Mouse (Mus musculus) forelimb bud, embryonic 11.5 days (tissue): Measurements from ENCODE around the gene Mapt.
"Not testable (repeated sequence)": the region's sequence is repeated elsewhere in the genome, so short reads cannot be mapped to it uniquely, and the experiment has no call there.

Experiments
- DNase-seq: peaks from one replicate; pipeline ENCODE4 v3.0.0-alpha.2; 2012; ENCODE audit warnings: low read depth, low spot score

The Mapt gene

DNA sequence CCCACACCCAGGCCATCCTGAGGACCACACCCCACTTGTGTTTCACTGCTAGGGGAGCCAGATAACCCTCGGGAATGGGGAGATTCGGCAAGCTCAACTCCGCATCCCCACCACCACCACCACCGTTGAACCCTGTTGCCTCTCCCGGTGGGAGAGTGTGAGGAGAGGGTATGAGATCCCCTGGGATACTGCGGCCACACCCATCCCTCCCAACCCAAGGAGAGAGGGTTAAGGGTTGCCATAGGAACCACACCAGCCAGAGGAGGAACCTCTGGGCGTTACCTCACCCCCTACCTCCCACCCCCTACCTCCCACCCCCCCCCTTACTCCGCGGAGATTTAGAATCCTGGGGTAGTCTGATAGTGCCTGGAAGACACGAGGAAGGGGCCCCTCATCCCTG, 1.9 kb downstream of the Mapt start:
- no peak for DNase-seq

- no peak for DNase-seq
Measured at GRCm38 (mm10) chr11:104233574-104234206, 2.5 kb downstream of the Mapt start.

GRCm38 (mm10) chr11:104234680-104235079, 3.5 kb downstream of the Mapt start:
- no peak for DNase-seq

DNA sequence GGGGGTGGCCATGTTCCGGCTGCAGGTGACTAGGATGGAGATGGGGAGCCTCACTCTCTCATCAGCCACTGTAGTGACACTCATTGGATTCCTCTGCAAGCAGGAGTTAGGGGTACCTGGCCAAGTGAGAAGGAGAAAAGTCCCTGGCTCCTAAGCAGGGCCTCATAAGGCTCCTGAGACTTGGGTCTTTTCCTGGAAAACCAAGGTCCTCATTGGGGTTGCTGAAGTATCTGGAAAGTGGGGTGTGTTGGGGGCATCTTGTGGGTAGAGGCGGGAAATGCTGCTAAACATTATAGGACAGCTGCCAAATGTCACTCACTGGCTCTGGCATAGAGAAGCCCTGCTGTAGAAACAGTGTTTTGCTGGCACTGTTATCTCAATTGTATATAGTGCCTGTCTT, 4.7 kb downstream of the Mapt start:
- DNase-seq: no peak

GRCm38 (mm10) chr11:104237226-104237625, 6.0 kb downstream of the Mapt start:
- no peak for DNase-seq

DNA sequence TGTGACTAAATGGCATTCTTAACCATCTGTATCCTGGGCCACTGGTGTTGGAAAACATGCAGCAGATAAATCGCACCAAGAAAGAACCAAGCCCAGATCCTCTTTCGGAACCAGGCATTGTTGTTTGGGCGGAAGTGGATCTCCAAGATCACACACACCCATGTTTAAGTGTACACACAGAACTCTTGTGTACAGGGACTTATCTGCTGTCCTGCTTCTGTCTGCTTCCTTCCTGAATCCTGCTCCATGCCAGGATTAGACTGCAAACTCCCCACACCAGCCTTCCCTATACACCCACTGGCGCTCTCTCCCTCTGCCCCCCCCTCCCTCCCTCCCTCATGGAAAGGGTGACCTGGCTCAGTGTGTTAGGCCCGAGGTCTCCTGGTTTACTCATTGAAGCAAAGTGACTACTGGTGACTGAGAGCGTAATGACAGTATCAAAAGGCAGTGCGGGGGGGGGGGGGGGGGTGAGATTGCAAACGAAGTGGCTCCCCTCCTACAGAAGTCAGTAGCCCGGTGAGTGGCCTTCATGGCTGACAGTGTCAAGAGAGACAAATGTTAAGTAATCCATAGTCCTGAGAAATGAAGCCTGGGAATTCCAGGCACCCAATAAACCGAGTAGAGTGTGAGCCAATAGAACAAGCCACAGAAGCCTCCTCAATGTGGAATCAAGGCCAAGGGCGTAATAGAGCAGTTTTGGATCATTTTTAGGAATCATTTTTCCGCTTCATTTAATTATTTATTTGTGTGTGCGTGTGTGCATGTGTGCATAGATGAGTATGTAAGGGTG, 7.0 kb downstream of the Mapt start:
- no peak for DNase-seq

DNA sequence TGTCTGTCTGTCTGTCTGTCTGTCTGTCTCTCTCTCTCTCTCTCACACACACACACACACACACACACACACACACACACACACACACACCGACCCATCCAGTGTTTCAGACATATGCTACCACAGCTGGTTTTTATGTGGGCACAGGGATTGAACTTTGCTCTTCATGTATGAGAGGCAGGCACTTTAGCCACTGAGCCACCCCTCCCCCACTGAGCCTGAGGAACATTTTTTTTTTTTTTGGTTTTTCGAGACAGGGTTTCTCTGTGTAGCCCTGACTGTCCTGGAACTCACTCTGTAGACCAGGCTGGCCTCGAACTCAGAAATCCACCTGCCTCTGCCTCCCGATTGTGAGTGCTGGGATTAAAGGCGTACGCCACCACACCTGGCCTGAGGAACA, 14.3 kb downstream of the Mapt start:
- not testable (repeated sequence) for DNase-seq

DNA sequence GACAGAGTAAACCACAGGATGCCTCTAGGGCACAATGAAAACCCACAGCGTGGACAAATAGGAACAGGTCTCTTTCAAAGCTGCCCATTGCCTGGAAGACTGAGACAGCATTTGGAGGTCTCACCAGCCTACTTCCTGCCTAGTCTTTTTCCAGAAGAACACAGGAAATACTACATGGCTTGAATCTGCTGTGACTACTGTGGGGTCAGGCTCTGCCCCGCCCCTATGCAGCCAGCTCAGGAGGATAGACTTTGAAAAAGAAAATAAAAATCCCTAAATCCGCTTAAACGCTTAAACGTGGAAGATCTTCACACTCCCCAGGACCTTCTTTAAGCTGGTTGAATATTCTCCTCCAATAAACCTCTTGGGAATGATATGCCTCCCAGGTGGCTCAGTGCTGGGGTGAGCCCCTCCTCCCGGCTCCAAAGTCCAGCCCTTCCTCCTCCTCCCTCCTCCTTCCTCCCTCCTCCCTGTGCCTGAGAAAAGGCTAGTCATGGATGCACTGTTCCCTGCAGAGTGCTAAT, 15.0 kb downstream of the Mapt start:
- DNase-seq: no peak

DNA sequence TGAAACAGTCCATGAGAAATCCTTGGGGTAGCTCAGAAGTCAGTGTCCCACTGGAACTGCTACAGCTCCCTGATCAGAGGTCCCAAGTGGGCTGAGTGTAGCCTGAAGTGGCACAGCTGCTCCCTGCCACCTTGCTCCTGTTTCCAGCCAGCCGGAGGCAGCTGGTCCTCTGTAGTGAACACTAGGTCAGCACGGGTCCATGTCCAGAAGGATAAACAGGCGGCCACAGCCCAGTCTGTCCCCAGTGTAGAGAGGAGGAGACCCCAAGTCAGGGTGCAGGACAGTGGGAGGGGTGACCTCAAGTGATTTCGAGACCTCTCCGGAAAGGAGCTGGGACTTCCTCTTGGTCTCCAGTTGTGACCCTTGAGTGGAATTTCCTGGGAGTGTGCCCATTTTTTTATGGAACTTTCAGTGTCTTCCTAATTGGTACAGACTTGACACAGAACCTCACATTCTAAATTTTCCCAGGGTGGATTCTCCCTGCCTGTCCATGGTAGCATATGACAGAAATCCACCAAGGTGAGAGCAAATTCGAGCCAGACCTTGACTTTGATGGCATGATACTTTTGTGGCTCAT, 16.0 kb downstream of the Mapt start:
- DNase-seq: no peak

GRCm38 (mm10) chr11:104249420-104249819, 18.2 kb downstream of the Mapt start:
- DNase-seq: no peak

GRCm38 (mm10) chr11:104251121-104251520, 19.9 kb downstream of the Mapt start:
- DNase-seq: no peak

GRCm38 (mm10) chr11:104252094-104252493, 20.9 kb downstream of the Mapt start:
- no peak for DNase-seq

DNA sequence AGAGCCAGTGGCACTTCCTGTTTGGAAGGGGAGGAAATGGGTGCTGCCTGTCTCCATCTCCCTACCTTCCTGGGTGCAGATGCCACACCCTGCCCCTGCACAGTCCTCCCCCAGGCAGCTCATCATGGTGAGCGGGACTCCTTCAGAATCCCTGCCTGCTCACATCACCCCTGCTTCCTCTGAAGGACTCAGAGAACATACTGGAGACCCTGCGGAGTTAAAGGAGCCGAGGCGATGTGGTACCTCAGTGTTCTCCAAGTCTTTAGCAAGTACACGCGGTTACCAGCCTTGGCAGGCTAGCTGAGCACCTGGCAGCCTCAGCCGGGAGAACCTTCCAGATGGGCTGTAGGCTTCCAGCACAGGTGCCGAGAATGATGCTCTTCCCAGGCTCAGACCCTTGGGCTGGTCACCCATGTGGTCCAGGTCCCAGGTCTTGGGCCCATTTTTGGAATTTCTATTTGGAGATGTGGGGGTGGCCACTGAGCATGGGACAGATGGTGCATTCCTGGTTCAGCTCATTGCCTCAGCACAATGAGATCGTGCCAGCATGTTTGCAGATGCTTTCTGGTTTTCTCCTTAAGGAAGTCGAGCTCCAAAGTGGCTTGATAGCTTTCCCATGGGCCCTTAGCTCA, 23.3 kb downstream of the Mapt start:
- no peak for DNase-seq

DNA sequence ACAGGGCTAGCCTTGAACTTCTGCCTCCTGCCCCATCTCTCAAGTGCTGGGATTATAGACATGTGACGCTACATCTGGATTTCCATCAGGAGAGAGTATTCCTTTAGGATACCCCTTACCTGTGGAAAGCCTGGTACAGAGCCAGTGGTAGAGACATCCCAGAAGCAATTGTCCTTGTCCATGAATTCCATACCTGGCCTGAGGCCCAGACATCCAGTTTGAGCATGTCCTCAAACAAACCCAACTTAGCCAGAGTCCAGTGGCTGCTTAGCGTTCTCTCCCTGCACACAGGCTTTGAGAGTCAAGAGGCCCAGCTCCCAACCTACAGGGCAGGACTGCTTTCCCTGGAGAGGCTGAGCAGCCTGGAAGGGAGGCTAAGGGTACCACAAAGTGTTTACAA, 25.0 kb downstream of the Mapt start:
- DNase-seq: no peak

- DNase-seq: no peak
Measured at GRCm38 (mm10) chr11:104258991-104259390, 27.8 kb downstream of the Mapt start.

- no peak for DNase-seq
Measured at GRCm38 (mm10) chr11:104264683-104265082, 33.5 kb downstream of the Mapt start.

DNA sequence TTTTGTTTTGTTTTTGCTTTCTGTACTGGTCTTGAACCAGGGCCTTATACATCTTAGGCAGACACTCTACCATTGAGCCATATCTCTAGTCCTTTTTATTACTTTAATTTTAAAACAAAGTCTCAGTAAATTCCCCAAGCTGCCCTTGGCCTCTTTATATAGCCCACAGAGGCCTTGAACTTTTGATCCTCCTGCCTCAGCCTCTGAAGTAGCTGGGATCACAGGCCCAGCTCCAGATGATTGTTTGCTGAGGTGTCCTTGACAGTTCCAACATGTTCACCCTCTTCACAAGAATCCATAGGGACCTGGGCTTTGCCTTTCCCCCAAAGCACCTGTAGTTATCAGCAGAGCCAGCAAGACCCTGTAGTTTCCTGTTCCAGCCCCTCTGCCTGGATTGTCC, 34.5 kb downstream of the Mapt start:
- DNase-seq: no peak

GRCm38 (mm10) chr11:104267380-104267779, 36.2 kb downstream of the Mapt start:
- no peak for DNase-seq

- no peak for DNase-seq
Measured at GRCm38 (mm10) chr11:104269385-104269822, 38.2 kb downstream of the Mapt start.

DNA sequence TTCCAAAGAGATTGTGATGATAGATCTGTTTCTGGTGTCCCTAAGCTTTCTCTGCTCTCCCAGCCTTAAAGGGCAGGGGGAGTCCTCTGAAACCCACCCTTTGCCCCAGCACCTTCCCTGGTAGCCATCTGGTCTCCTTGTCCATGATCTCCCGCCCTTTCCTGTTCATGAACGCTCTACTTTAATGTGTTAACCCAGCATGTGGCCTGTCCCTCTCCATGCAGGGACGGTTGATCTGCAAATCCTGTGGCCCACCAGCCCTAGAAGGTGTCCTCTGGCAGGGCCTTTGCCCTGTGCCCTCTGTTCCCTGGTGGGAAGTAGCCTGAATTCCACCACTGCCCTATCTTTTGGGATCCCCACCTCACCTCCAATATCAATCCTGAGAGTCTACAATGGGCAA, 39.3 kb downstream of the Mapt start:
- no peak for DNase-seq

GRCm38 (mm10) chr11:104270876-104271275, 39.7 kb downstream of the Mapt start:
- DNase-seq: no peak

- DNase-seq: no peak
Measured at GRCm38 (mm10) chr11:104271876-104272275, 40.7 kb downstream of the Mapt start.
